Mouse (Mus musculus): ENCODE results near the gene Olfr1423. TPM values are rescaled to one million over a fixed set of nuclear protein-coding genes. Genes with fewer than 3 reads are reported as not detected.
"Not testable (repeated sequence)": the region's sequence is repeated elsewhere in the genome, so short reads cannot be mapped to it uniquely, and the experiment has no call there.

Olfr1423 gene
- not detected in 2 replicates for polyA plus RNA-seq (2012; ENCODE audit: insufficient read depth, insufficient read length, missing spikeins)

GRCm38 (mm10) chr19:12041217-12041616 is at the start of gene Olfr1423:
Olfr1423 (minus strand) TSS chr19:12041317.
- no peak within 1 kb of the TSS for H3K4me3 ChIP-seq (ENCODE audit: insufficient read depth, low read length)
- no peaks in the 10 kb centered on the region for H3K4me1 ChIP-seq (ENCODE audit: control insufficient read depth, insufficient read depth, low read length)
- H3K27ac ChIP-seq (ENCODE audit: insufficient read depth, low read depth, low read length): no peak within 1 kb of the TSS
- TF ChIP-seq CTCF (IDR thresholded peaks at IDR 0.05; ENCODE audit: low read depth, low read length) (no peak), POLR2A (IDR thresholded peaks at IDR 0.05; ENCODE audit: borderline replicate concordance, low read depth, low read length) (no peak)

DNA sequence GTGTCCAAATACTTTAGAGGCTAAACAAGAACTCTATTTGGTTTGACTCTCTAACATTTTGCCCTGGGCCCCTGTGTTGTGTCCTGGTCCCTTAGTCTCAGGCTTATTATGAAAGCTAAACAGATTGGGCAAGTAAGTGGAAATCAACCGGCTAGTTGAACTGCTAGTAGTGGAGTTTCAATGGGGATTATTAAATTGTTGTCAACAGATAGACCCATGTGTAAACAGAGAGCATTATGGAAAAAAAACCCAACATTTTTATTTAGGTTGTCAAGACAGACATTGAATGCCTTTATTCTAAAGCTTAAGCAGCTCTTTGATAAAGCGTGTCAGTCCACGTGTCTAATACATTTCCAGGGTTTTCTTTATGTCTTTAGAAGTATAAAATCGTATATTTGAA is 36.5 kb upstream of the Olfr1423 start, which contains the start of gene Olfr1425:
Gene Olfr1425, minus strand, starts transcription at position 101 of the 400 bp plus-strand sequence.
- H3K27ac ChIP-seq (ENCODE audit: insufficient read depth, low read depth, low read length); H3K4me1 ChIP-seq (ENCODE audit: control insufficient read depth, insufficient read depth, low read length); H3K4me3 ChIP-seq (ENCODE audit: insufficient read depth, low read length): not testable (repeated sequence)

DNA sequence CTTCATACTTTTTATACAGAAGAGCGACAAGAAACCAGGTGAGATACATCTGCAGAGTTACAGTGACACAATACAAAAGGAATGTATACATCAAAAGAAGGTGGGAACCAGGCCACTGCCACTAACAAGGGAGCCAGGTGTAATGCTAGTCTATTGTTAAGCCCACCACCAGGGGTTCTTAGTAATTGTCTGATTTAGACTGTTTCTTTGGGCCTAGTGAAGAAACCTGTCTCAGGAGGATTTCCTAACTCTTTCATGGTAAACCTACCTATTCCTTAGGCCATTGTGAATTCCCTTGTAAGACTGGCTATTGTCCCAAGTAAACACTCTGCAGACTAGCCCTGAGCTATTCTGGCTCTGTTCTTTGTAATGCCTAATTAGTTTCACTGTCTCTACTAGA is 28.4 kb upstream of the Olfr1423 start:
- not testable (repeated sequence) for H3K4me1 ChIP-seq (ENCODE audit: control insufficient read depth, insufficient read depth, low read length); H3K27ac ChIP-seq (ENCODE audit: insufficient read depth, low read depth, low read length)

GRCm38 (mm10) chr19:12067806-12068205 is 26.7 kb upstream of the Olfr1423 start:
- not testable (repeated sequence) for H3K4me1 ChIP-seq (ENCODE audit: control insufficient read depth, insufficient read depth, low read length); H3K4me3 ChIP-seq (ENCODE audit: insufficient read depth, low read length); H3K27ac ChIP-seq (ENCODE audit: insufficient read depth, low read depth, low read length)

More for the DNA sequence above, 28.4 kb upstream of the Olfr1423 start:
- not testable (repeated sequence) for H3K4me3 ChIP-seq (ENCODE audit: insufficient read depth, low read length)

DNA sequence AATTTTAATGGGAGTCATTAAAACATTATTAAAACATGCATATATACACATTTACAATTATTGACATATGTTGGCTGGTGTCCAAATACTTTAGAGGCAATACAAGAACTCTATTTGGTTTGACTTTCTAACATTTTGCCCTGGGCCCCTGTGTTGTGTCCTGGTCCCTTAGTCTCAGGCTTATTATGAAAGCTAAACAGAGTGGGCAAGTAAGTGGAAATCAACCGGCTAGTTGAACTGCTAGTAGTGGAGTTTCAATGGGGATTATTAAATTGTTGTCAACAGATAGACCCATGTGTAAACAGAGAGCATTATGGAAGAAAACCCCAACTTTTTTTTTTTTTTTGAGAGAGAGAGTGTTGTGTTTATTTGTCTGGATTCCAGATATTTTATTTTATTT is 21.5 kb upstream of the Olfr1423 start, which contains the start of gene Olfr1424:
Gene Olfr1424, minus strand, starts transcription at position 101 of the 400 bp plus-strand sequence.
- not testable (repeated sequence) for H3K4me1 ChIP-seq (ENCODE audit: control insufficient read depth, insufficient read depth, low read length); H3K4me3 ChIP-seq (ENCODE audit: insufficient read depth, low read length); H3K27ac ChIP-seq (ENCODE audit: insufficient read depth, low read depth, low read length)

- TF ChIP-seq CTCF (IDR thresholded peaks at IDR 0.05; ENCODE audit: low read depth, low read length) (no peak), POLR2A (IDR thresholded peaks at IDR 0.05; ENCODE audit: borderline replicate concordance, low read depth, low read length) (no peak)
- H3K4me1 ChIP-seq (ENCODE audit: control insufficient read depth, insufficient read depth, low read length): no peaks in the 10 kb centered on the region
- H3K27ac ChIP-seq (ENCODE audit: insufficient read depth, low read depth, low read length): no peak overlapping the region
- no peak overlapping the region for H3K4me3 ChIP-seq (ENCODE audit: insufficient read depth, low read length)
Measured at GRCm38 (mm10) chr19:12043163-12043562, 2.0 kb upstream of the Olfr1423 start.

- no peak for TF ChIP-seq POLR2A (IDR thresholded peaks at IDR 0.05; ENCODE audit: borderline replicate concordance, low read depth, low read length)
- TF ChIP-seq CTCF (IDR thresholded peaks at IDR 0.05; ENCODE audit: low read depth, low read length): no peak
- H3K4me3 ChIP-seq (ENCODE audit: insufficient read depth, low read length): no peak overlapping the region
- no peaks in the 10 kb centered on the region for H3K4me1 ChIP-seq (ENCODE audit: control insufficient read depth, insufficient read depth, low read length)
- H3K27ac ChIP-seq (ENCODE audit: insufficient read depth, low read depth, low read length): no peak overlapping the region
Measured at GRCm38 (mm10) chr19:12037727-12038126, 3.4 kb downstream of the Olfr1423 start.

- H3K4me1 ChIP-seq (ENCODE audit: control insufficient read depth, insufficient read depth, low read length): peaks cover 28% of the 10 kb centered on the region
- H3K27ac ChIP-seq (ENCODE audit: insufficient read depth, low read depth, low read length): peak overlapping the region; percentile 37; the same call in 1 of the 2 replicates
- H3K4me3 ChIP-seq (ENCODE audit: insufficient read depth, low read length): no peak overlapping the region
- TF ChIP-seq CTCF (IDR thresholded peaks at IDR 0.05; ENCODE audit: low read depth, low read length): no peak
- TF ChIP-seq POLR2A (IDR thresholded peaks at IDR 0.05; ENCODE audit: borderline replicate concordance, low read depth, low read length): no peak
Measured at GRCm38 (mm10) chr19:12026606-12027005, 14.5 kb downstream of the Olfr1423 start.

GRCm38 (mm10) chr19:12025333-12025732 is 15.8 kb downstream of the Olfr1423 start:
- Histone ChIP-seq H3K4me1 (ENCODE audit: control insufficient read depth, insufficient read depth, low read length) (peaks cover 28% of the 10 kb centered on the region), H3K4me3 (ENCODE audit: insufficient read depth, low read length) (no peak overlapping the region), H3K27ac (ENCODE audit: insufficient read depth, low read depth, low read length) (peak overlapping the region; percentile 54)
- no peak for TF ChIP-seq CTCF (IDR thresholded peaks at IDR 0.05; ENCODE audit: low read depth, low read length)
- TF ChIP-seq POLR2A (IDR thresholded peaks at IDR 0.05; ENCODE audit: borderline replicate concordance, low read depth, low read length): no peak

DNA sequence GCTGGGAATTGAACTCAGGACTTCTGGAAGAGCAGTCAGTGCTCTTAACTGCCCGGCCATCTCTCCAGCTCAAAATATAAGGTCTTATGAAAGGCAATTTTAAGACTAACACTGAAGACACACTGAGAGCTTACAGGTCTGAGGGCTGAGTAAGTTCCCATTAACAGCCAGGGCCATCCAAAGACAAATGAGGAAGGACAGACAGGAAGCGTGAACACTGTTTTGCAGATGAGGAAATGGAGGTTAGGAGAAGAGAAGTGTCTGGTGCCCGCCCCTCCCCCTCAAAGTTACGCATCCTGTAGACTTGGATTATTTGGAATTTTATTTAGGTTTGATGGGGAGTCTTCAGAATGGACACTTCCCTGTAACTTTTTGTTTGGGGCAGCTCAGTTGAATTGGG is 17.0 kb downstream of the Olfr1423 start:
- Histone ChIP-seq H3K4me3 (ENCODE audit: insufficient read depth, low read length) (no peak overlapping the region), H3K4me1 (ENCODE audit: control insufficient read depth, insufficient read depth, low read length) (peaks cover 28% of the 10 kb centered on the region), H3K27ac (ENCODE audit: insufficient read depth, low read depth, low read length) (peak overlapping the region; percentile 87)
- TF ChIP-seq POLR2A (IDR thresholded peaks at IDR 0.05; ENCODE audit: borderline replicate concordance, low read depth, low read length) (no peak), CTCF (IDR thresholded peaks at IDR 0.05; ENCODE audit: low read depth, low read length) (no peak)

DNA sequence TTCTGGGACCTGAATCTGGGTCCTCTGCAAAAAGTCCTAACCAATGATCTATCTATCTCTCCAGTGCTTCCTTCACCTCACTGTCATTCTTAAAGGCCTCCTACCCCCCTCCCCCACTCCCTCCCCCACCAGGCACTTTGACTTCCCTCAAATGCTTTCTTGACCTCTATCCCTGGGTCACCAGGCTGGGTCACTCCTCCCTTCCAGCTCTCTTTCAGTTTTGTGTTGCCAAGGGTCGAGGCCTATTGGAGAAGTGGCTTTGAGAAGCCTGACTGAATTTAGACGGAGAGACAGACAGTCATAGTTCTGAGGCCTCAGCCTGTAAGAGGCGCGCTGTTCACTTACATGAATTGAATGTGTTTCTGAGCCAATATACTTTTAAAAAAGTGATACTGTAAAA is 24.9 kb downstream of the Olfr1423 start:
- Histone ChIP-seq H3K4me3 (ENCODE audit: insufficient read depth, low read length) (no peak overlapping the region), H3K27ac (ENCODE audit: insufficient read depth, low read depth, low read length) (no peak overlapping the region), H3K4me1 (ENCODE audit: control insufficient read depth, insufficient read depth, low read length) (peaks cover 10% of the 10 kb centered on the region)
- TF ChIP-seq POLR2A (IDR thresholded peaks at IDR 0.05; ENCODE audit: borderline replicate concordance, low read depth, low read length): no peak
- no peak for TF ChIP-seq CTCF (IDR thresholded peaks at IDR 0.05; ENCODE audit: low read depth, low read length)

Data from bone marrow macrophage, adult 2 months (primary cell).